Mouse (Mus musculus) layer of hippocampus, postnatal 14 days (tissue): ENCODE measurements around the gene Myom1. TPM values are rescaled to one million over a fixed set of nuclear protein-coding genes. Genes with fewer than 3 reads are reported as not detected.

ENCODE experiments used
- DNase-seq, 2 experiments: peaks; one replicate each; pipeline ENCODE4 v3.0.0; 2021 to 2022; ENCODE audit warnings: low spot score in 2 of 2, mixed read lengths in 1 of 2
- total RNA-seq, 2 experiments: library from RNA; stranded (reverse); gene quantifications; 2 replicates each; pipeline ENCODE4 v1.2.3; 2021

Myom1 gene
- total RNA-seq, 2 experiments from 2014 or later: 2.9 to 4.5 TPM

- no peak for DNase-seq
Measured at GRCm38 (mm10) chr17:71056405-71056804, 54.0 kb downstream of the Myom1 start.

- no peak for DNase-seq
Measured at GRCm38 (mm10) chr17:71057758-71058157, 55.3 kb downstream of the Myom1 start.

GRCm38 (mm10) chr17:71059213-71059612 is 56.8 kb downstream of the Myom1 start:
- DNase-seq: no peak

- DNase-seq: no peak
Measured at GRCm38 (mm10) chr17:71062049-71062560, 59.7 kb downstream of the Myom1 start.

GRCm38 (mm10) chr17:71062870-71063602 is 60.6 kb downstream of the Myom1 start:
- DNase-seq: no peak

DNA sequence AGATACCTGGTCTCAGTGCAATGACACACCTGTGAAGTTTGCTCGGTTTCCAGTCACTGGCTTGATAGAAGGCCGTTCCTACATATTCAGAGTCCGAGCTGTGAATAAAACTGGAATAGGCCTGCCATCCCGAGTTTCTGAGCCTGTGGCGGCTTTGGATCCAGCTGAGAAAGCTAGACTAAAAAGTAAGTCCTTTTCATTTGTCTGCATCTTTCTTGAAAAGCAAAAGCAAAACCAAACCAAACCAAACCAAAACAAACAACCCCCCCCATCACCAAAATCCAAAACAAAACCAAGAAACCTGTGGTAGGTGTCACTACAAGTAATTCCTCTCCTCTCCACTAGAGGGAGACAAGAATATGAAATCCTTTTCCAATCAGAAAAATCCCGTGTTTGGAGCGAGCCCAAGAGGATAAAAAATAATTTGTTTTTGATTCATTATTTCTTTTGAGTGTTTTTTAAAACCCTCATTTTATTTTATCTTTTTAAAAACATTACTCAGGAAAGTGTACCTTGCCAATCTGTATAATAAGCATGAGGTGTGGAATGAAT is 62.1 kb downstream of the Myom1 start:
- peak in 1 of 2 experiments; percentile 40 for DNase-seq

- DNase-seq: no peak
Measured at GRCm38 (mm10) chr17:71065127-71065526, 62.7 kb downstream of the Myom1 start.

GRCm38 (mm10) chr17:71069176-71069575 is 66.7 kb downstream of the Myom1 start:
- DNase-seq: no peak

- no peak for DNase-seq
Measured at GRCm38 (mm10) chr17:71071958-71072357, 69.5 kb downstream of the Myom1 start.

GRCm38 (mm10) chr17:71074386-71074785 is 72.0 kb downstream of the Myom1 start:
- no peak for DNase-seq

DNA sequence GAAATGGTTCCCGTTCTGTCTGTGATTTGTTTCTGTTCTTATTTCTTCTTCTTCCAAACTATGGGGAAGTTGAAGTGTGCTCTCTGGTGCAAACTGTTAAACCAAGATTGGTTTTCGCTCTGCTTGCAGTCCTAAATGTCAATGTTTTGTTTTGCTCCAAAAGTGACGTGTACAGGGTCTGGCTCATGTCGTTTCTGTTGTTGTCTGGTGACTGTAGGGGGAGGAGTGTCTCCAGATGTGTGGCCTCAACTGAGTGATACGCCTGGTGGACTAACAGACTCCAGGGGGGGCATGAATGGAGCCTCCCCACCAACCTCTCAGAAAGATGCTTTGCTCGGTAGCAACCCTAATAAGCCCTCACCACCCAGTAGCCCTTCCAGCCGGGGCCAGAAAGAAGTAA is 79.6 kb downstream of the Myom1 start:
- DNase-seq: no peak

DNA sequence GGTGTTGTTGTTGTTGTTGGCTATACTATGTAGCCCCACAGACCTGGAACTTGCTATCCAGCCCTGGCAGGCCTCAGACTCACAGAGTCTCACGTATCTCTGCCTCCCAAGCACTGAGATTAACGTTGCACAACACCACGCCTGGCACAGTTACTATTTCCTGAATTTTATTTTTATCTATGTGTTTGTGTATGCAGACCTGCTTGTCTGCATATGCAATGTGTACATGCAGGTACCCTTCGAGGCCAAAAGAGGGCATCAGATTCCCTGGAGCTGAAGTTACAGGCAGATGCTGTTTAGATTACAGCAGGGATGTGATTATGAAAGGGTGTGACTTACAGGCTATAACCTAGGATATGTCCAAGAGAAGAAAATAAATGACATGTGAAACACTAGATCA is 84.5 kb downstream of the Myom1 start:
- DNase-seq: no peak

DNA sequence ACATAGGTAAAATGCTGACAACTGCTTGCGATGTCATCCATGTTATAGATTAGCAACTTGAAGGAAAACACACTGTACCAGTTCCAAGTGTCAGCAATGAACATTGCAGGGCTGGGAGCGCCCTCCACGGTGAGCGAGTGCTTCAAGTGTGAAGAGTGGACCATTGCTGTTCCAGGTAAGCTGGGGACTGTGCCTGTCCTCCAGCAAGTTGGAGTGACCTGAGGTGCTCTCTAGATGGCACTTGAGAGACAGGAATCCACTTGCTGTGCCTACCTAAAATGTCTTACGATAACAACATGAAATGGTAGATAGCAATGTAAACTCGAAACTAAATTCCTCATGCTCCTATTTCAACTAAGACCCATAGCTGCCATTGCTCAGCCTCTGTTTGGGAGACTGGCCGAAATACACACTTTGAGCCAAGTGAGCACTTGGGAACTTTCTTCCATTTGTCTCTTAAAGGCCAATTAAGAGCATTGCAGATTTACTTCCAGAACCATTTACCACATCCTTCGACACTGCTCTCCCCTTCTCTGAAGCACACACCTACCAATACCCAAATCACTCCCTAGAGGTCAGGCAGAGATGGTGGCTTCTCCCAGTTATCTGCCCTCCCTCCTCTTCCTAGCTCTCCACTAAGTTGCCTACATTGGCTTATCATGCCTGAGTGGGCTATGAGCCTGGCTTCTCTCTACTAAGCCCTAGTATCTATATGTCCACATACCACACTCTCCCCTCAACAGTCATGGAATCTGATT is 85.1 kb downstream of the Myom1 start:
- no peak for DNase-seq

DNA sequence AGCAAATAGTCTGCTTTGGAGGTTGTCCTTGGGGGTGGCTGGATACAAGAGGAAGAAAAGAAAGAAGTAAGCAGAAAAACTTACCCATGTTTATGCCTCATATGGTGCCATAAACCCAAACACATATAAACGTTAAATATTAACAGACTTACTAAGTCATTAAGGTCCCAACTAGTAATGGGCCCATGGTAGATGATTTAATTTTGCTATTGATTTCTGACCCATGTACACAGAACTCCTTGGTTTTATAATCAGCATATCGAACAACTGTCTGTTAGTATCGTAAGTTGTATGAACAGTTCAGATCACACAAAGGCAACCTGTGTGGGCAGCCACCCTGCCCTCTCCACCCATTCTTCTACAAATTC is 85.7 kb downstream of the Myom1 start:
- DNase-seq: no peak

- no peak for DNase-seq
Measured at GRCm38 (mm10) chr17:71088991-71089434, 86.6 kb downstream of the Myom1 start.

GRCm38 (mm10) chr17:71089781-71090480 is 87.5 kb downstream of the Myom1 start:
- no peak for DNase-seq

DNA sequence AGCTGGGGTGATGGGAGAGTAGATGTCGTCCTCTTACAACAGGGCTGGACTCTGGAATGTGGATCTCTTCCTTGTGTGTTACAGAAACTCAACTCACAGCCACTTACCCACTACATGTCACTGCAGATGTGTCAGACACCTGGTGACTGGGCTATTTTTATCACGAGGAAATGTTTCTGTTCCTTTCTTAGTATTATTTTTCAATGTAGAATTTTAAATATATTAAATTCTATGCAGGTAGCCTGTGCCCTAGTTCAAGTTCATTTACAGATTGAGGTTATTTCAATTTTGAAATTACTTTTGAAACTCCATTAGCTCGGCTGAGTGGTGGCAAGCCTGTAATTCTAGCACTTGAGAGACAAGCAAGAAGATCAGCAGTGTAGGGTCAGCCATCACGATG is 88.6 kb downstream of the Myom1 start:
- no peak for DNase-seq

- no peak for DNase-seq
Measured at GRCm38 (mm10) chr17:71092341-71092740, 89.9 kb downstream of the Myom1 start.

- no peak for DNase-seq
Measured at GRCm38 (mm10) chr17:71093793-71094192, 91.4 kb downstream of the Myom1 start.

DNA sequence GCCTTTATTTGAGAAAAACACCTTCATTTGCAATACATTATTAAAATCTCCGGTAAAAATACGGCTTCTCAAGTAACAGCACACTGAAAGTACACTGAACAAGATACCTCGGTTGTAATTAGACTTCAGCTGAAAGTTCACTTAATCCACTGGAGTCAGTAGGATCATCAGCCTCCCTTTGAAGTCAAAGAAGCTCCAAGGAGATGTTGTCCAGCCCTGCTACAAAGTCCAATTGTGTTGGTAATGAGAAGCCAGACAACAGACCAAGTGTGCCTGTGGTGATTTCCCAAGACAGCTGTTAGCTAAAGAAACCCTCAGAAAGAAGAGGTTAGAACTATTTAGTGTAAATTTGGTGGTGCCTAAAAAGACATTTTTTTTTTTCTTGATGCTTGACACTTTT is 92.0 kb downstream of the Myom1 start:
- DNase-seq: no peak

DNA sequence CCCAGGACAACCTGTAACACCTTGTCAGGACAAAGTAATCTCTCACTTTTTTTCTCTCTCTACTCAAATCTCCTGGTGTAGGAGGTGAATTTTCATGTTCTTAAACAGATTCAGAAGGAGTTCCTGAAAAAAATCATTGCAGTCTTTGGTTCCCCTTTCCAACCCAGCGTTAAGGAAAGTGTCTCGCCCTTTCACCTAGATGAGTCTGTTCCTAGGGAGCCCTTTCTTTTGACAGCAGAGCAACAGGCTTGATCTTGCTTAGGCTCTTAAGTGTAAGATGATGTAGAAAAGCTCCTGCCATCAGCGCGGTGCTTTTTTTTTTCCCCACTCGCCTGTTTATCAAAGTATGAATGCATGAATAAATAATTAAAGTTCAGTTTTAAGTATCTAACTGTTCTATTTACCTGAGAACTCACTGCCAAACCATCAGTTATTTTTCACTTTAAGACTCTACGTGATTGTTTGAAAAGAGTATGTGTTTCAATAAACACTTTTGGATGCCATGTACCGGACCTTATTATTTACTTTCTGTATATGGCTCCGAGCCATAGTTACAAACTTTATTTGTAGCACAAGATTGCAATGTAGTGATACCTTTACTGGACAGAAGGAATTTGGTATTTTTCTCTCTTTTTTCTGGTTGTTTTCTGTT is 94.2 kb downstream of the Myom1 start:
- no peak for DNase-seq
